Mouse (Mus musculus): ENCODE measurements around the gene Caskin1. TPM values are rescaled to one million over a fixed set of nuclear protein-coding genes. Genes with fewer than 3 reads are reported as not detected.

Gene Caskin1
- polyA plus RNA-seq, 1 experiment from 2014 or later: 2.3 TPM

- whole genome bisulfite sequencing: 51% methylated on average over 3 of the region's 3 CpGs
- H3K27me3 ChIP-seq (ENCODE audit: control insufficient read depth, insufficient read depth, low read length): no peaks in the 10 kb centered on the region
- H3K27ac ChIP-seq (replicated peaks; ENCODE audit: low read depth, low read length): no peak overlapping the region
- no peaks in the 10 kb centered on the region for H3K9me3 ChIP-seq (ENCODE audit: control insufficient read depth, low read length)
- H3K4me3 ChIP-seq (ENCODE audit: low read depth, low read length): peak overlapping the region; percentile 85
- ATAC-seq (ENCODE audit: insufficient number of reproducible peaks, low FRiP score, low TSS enrichment, low read depth) (no peak), DNase-seq (ENCODE audit: low spot score) (no peak)
- peak overlapping the region; percentile 52 for H3K4me2 ChIP-seq (ENCODE audit: low read depth, severe bottlenecking)
- peaks cover 18% of the 10 kb centered on the region; the same call in 1 of the 2 replicates for H3K4me1 ChIP-seq (ENCODE audit: control insufficient read depth, insufficient read depth, low read length)
- no peaks in the 10 kb centered on the region for H3K36me3 ChIP-seq (ENCODE audit: control insufficient read depth, insufficient read depth, low read length)
- H3K9ac ChIP-seq (ENCODE audit: low read length): peak overlapping the region; percentile 93; the same call in 1 of the 2 replicates
Observed at GRCm38 (mm10) chr17:24551050-24551444, 62.6 kb downstream of the Caskin1 start.

- H3K9ac ChIP-seq (ENCODE audit: low read length): no peak overlapping the region
- no peaks in the 10 kb centered on the region for H3K27me3 ChIP-seq (ENCODE audit: control insufficient read depth, insufficient read depth, low read length)
- no peak overlapping the region for H3K4me2 ChIP-seq (ENCODE audit: low read depth, severe bottlenecking)
- H3K4me1 ChIP-seq (ENCODE audit: control insufficient read depth, insufficient read depth, low read length): peaks cover 17% of the 10 kb centered on the region
- no peaks in the 10 kb centered on the region; the same call in 1 of the 2 replicates for H3K36me3 ChIP-seq (ENCODE audit: control insufficient read depth, insufficient read depth, low read length)
- no peak overlapping the region for H3K4me3 ChIP-seq (ENCODE audit: low read depth, low read length)
- ATAC-seq (ENCODE audit: insufficient number of reproducible peaks, low FRiP score, low TSS enrichment, low read depth) (no peak), DNase-seq (ENCODE audit: low spot score) (no peak)
- H3K9me3 ChIP-seq (ENCODE audit: control insufficient read depth, low read length): no peaks in the 10 kb centered on the region
- 89% methylated on average over 7 of the region's 7 CpGs for WGBS
- no peak overlapping the region for H3K27ac ChIP-seq (replicated peaks; ENCODE audit: low read depth, low read length)
Observed at GRCm38 (mm10) chr17:24557091-24557490, 68.7 kb downstream of the Caskin1 start.

Other genes with a start within 250 kb of the Caskin1 start
- gene Ccnf, start 237.1 kb upstream of the Caskin1 start, polyA plus RNA-seq (2014; fragmentation: Nextera tagmentation; extraction: Ambion mirVana): 103 and 108 TPM in 2 replicates
- gene Abca17, start 137.5 kb upstream of the Caskin1 start, polyA plus RNA-seq (2014; fragmentation: Nextera tagmentation; extraction: Ambion mirVana): not detected in 2 replicates
- 3.0 and 4.0 TPM in 2 replicates for gene Abca3, start 136.7 kb upstream of the Caskin1 start, polyA plus RNA-seq (2014; fragmentation: Nextera tagmentation; extraction: Ambion mirVana)
- gene Rnps1, start 74.0 kb upstream of the Caskin1 start, polyA plus RNA-seq (2014; fragmentation: Nextera tagmentation; extraction: Ambion mirVana): 409 and 410 TPM in 2 replicates
- gene Eci1, start 62.0 kb upstream of the Caskin1 start, polyA plus RNA-seq (2014; fragmentation: Nextera tagmentation; extraction: Ambion mirVana): 90.0 and 91.7 TPM in 2 replicates
- gene Dnase1l2, start 45.5 kb upstream of the Caskin1 start, polyA plus RNA-seq (2014; fragmentation: Nextera tagmentation; extraction: Ambion mirVana): 1.7 and 2.4 TPM in 2 replicates
- gene E4f1, start 18.3 kb upstream of the Caskin1 start, polyA plus RNA-seq (2014; fragmentation: Nextera tagmentation; extraction: Ambion mirVana): 23.9 and 26.3 TPM in 2 replicates
- 64.1 and 67.3 TPM in 2 replicates for gene Pgp, start 18.2 kb upstream of the Caskin1 start, polyA plus RNA-seq (2014; fragmentation: Nextera tagmentation; extraction: Ambion mirVana)
- 0.21 and 0.51 TPM in 2 replicates for gene Bricd5, start 14.7 kb upstream of the Caskin1 start, polyA plus RNA-seq (2014; fragmentation: Nextera tagmentation; extraction: Ambion mirVana)
- gene Mlst8, start 9.5 kb upstream of the Caskin1 start, polyA plus RNA-seq (2014; fragmentation: Nextera tagmentation; extraction: Ambion mirVana): 30.3 and 36.2 TPM in 2 replicates
- 89.3 and 102 TPM in 2 replicates for gene Traf7, start 39.3 kb downstream of the Caskin1 start, polyA plus RNA-seq (2014; fragmentation: Nextera tagmentation; extraction: Ambion mirVana)
- gene Rab26, start 45.6 kb downstream of the Caskin1 start, polyA plus RNA-seq (2014; fragmentation: Nextera tagmentation; extraction: Ambion mirVana): 1.8 and 3.1 TPM in 2 replicates
- 20.8 and 22.5 TPM in 2 replicates for gene Pkd1, start 61.2 kb downstream of the Caskin1 start, polyA plus RNA-seq (2014; fragmentation: Nextera tagmentation; extraction: Ambion mirVana)
- 62.7 and 66.8 TPM in 2 replicates for gene Tsc2, start 144.0 kb downstream of the Caskin1 start, polyA plus RNA-seq (2014; fragmentation: Nextera tagmentation; extraction: Ambion mirVana)
- gene Nthl1, start 144.1 kb downstream of the Caskin1 start, polyA plus RNA-seq (2014; fragmentation: Nextera tagmentation; extraction: Ambion mirVana): 19.5 and 23.2 TPM in 2 replicates
- gene Slc9a3r2, start 161.7 kb downstream of the Caskin1 start, polyA plus RNA-seq (2014; fragmentation: Nextera tagmentation; extraction: Ambion mirVana): 59.3 and 60.4 TPM in 2 replicates
- gene Npw, start 169.9 kb downstream of the Caskin1 start, polyA plus RNA-seq (2014; fragmentation: Nextera tagmentation; extraction: Ambion mirVana): 0.31 and 0.54 TPM in 2 replicates
- 36.3 and 42.0 TPM in 2 replicates for gene Zfp598, start 181.1 kb downstream of the Caskin1 start, polyA plus RNA-seq (2014; fragmentation: Nextera tagmentation; extraction: Ambion mirVana)
- 6.6 and 6.9 TPM in 2 replicates for gene Syngr3, start 201.4 kb downstream of the Caskin1 start, polyA plus RNA-seq (2014; fragmentation: Nextera tagmentation; extraction: Ambion mirVana)
- gene Gfer, start 207.6 kb downstream of the Caskin1 start, polyA plus RNA-seq (2014; fragmentation: Nextera tagmentation; extraction: Ambion mirVana): 53.0 and 63.3 TPM in 2 replicates
- gene Noxo1, start 207.6 kb downstream of the Caskin1 start, polyA plus RNA-seq (2014; fragmentation: Nextera tagmentation; extraction: Ambion mirVana): 1.5 and 1.7 TPM in 2 replicates
- 120 and 121 TPM in 2 replicates for gene Tbl3, start 219.1 kb downstream of the Caskin1 start, polyA plus RNA-seq (2014; fragmentation: Nextera tagmentation; extraction: Ambion mirVana)
- gene Rnf151, start 229.5 kb downstream of the Caskin1 start, polyA plus RNA-seq (2014; fragmentation: Nextera tagmentation; extraction: Ambion mirVana): 0.16 TPM in 1 of 2 replicates, not detected in the other
- gene Rps2, start 229.5 kb downstream of the Caskin1 start, polyA plus RNA-seq (2014; fragmentation: Nextera tagmentation; extraction: Ambion mirVana): 1,548 and 1,633 TPM in 2 replicates
- 211 and 216 TPM in 2 replicates for gene Ndufb10, start 235.9 kb downstream of the Caskin1 start, polyA plus RNA-seq (2014; fragmentation: Nextera tagmentation; extraction: Ambion mirVana)
- not detected in 2 replicates for gene Rpl3l, start 239.2 kb downstream of the Caskin1 start, polyA plus RNA-seq (2014; fragmentation: Nextera tagmentation; extraction: Ambion mirVana)
- 24.9 and 27.0 TPM in 2 replicates for gene Msrb1, start 248.0 kb downstream of the Caskin1 start, polyA plus RNA-seq (2014; fragmentation: Nextera tagmentation; extraction: Ambion mirVana)